Mouse (Mus musculus) spleen, adult 12 weeks (tissue): ENCODE results near the gene Ect2l.

ENCODE experiments used
- DNase-seq: peaks from one replicate; pipeline ENCODE4 v3.0.0; 2022; ENCODE audit warnings: low spot score

The Ect2l gene

DNA sequence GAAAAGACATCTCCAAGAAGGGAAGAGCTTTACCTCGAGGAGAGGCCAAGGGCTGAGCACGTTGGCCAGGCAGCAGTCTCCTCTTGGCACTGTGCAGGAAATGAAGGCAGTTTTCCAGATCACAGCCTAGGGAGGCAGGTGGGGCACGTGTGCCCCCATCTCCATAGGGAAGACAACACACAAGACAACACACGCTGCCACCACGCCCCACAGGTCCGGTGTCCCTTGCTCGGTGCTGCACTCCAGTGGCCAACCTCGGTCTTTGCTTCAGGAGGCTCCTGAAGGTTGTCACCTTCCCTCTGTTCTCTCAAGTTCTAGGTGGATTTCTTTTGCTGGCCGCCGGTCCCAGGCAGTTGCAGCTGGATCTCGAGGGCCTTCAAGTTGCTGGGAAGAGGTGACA is at the start of gene Ect2l:
TSS of gene Ect2l (minus strand) at position 165 of the 400 bp plus-strand sequence.
- DNase-seq = no peak

DNA sequence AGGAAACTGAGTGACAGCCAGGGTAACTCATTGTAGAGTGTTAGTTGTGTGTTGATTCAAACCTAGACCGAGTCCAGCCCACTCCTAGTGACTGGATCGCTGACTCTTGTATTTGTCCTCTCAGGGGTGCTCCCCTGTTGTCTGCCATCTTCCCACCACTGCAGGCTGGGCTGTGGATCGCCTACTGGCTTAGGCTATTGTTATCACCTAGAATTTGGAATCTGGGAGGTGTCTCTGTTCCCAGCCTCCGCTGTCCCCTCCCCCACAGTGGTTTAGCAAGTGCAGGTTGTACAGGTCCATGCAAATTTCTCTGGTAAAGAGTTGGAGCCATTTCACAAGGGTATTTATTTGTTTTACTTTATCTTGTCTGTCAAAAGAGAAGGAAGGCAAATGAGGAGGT is 40.7 kb upstream of the Ect2l start:
- DNase-seq = no peak

DNA sequence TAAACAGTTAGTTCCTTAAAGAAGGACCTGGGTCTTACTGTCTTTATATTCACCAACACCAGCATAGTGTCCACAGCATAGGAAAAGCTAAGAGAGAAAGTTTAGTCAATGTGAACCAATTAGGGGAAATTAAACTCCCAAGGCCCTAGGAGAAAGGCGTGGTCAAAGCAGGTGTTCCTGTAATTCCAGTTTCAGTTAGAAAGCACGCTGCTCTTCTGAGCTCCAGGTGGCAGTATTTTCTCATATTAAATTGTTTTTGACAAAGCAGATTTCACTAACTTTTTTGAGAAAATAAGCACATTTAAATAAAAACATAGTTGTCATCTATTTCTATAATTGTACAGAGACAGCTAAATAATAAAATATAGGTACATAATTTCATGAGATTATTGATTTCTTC is 32.9 kb upstream of the Ect2l start:
- DNase-seq = no peak

DNA sequence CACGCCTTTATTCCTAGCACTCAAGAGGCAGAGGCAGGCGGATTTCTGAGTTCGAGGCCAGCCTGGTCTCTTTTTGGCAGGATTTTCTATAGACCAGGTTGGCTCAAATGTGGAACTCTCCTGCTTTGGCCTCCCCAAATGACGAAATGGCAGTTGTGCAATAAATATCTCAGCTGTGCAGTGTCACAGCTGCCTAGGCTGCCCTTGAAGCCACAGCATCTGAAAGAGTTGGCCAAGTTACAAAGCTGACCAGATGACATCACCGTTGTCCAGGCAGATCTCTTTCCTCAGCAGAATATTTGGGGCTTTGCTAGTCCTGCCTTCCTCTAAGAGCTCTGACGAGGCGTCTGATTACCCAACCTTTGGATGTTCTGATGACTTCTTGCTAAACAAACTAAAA is 26.5 kb upstream of the Ect2l start:
- DNase-seq = no peak

DNA sequence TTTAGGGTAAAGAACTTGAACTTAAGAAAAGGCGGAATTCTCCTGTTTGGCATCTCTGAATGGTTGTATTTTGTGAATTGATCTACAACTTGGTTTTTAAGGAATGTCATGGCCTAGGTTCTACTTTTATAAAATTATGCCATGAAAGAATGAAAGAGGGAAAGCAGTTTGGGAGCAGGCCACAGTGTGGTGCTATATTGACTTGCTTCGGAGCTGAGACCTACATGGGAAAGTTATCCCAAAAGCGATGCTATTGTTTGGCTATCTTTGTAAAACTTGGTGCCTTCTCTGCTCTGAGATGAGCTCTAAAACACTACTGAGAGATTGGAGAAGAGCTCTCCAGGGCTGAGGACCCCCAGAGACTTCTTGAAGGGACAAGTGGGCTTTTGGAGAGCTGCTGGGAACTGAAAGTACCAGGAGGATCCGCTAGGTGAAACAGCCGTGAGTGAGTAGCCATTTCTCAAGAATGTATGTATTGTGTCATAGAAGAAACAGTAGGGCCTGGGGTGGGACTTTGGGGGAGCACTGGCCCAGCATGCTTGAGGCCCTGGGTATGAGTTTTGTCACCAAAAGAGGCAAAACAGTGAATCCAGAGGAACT is 25.7 kb upstream of the Ect2l start:
- DNase-seq = no peak

DNA sequence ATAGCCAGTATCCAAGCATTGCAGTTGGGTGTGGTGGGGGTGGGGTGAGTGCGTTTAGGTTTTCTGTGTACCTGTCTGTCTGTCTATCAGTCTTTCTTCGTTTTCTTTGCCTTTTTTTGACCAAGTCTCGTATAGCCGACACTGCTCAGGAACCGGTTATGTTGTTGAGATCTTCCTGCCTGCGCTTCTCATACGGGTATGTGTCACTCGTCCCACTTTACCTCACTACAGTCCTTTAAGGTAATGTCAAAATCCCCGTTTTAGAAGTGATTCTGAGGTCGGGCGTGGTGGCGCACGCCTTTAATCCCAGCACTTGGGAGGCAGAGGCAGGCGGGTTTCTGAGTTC is 24.7 kb upstream of the Ect2l start:
- peak; percentile 8 for DNase-seq

DNA sequence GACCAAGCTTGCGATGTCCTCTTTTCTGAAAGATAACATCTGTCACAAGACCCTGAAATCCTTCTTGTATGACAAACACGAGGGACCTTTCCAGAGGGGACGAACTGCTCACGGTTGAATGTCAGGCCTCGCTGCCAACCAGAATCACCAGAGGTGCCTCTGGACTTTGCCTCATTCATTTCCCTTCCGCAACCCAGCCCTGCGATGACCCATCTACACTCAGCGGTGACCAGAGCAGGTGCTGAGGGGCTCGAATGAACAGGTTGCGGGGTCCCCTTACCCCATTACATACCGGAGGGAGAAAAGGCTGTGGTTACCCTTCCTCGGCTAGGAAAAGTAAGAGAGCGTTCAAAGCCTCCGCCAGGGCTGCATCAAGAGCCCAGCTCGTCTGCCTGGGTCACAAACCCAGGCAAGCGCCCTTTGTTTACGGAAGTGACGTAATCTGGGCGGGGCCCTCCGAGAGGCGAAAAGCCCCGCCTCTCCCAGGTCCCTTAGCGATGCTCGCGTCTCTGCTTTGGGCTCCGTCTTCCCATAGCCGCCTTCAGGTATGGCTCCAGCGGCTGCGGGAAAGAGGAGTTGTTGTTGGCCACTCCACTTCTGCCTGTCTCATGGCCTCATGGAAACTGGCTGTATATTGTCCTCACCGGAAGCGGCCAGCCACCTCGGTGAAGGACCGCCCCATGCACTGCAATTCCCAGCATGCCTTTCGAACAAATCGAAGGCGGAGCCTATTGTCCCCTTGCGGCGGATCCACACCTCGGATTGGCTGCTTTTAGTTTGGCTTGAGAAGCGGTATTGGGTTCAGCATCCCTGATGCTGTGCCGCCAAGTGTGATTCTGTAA is 24.1 kb upstream of the Ect2l start, which contains the start of gene Ccdc28a:
TSS of gene Ccdc28a (minus strand) at position 439 of the 842 bp plus-strand sequence.
- DNase-seq = peak; percentile 92

DNA sequence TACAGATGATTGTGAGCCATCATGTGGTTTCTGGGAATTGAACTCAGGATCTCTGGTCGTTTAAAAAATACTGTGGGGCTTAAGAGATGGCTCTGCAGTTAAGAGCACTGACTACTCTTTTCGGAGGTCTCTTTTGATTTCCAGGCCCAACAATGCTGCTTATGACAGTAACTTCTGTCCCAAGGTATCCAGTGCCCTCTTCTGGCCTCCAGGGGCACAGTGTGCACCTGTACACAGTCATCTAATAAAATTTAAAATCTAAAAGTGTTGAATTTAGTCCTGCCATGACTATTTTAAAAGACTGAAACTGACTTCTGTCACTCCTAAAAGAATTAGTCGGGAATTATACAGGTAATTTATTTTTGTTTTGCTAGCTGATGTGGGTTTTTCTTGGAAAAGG is 23.2 kb upstream of the Ect2l start:
- DNase-seq = no peak

DNA sequence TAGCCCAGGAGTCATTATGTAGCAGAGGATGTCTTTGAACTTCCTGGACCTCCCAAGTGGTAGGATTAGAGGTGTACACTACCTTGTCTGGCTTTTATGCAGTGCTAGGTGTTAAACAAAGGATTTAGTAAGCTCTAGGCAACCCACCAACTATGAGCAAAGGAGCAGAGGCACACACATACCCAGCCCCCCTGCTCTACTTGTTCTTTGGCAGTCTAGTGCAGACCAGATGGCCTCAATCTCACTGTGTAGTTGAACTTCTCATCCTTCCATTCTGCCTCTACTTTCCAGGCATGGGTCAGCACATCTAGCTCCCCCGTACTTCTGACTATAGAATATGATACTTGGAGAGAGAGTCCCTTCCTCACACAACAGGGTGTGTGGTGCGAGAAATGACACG is 13.7 kb upstream of the Ect2l start:
- DNase-seq = no peak

DNA sequence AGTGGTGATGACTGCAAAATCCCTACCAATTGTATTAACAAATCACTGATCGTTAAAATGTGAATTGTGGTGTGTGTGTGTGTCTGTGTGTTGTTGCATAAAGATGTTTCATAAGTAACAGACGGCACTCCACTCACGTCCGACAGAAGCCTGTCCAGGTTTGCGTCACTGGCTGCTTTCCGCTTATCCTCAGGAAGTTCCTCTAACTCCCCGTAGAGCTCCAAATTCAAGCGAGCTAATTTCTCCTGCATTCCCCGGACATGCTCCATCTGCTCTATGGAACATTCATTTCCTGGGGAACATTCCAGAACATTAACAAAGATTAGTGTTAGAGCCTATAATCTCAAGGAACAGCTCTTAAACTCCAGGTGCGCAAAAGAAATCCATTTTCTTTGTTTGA is 8.7 kb upstream of the Ect2l start:
- DNase-seq = no peak

DNA sequence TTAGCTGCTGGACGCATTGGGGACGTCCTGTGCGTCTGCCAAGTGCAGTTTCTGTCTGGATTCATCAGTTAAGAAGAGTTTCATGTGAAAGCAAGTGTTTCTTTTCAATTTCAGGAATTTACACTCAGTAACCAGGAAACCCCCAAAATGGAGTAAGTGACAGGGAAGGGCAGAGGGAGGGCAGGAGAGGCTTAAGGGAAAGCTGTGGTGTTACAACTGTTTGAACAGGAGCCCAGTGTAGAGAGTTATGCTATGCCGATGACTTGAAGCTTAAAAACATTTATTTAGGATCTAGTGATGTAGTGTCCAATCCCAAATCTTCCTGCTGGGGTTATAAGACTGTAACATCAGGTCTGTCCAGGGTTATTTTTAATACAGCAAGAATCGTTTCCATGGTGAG is 3.4 kb upstream of the Ect2l start:
- DNase-seq = no peak

DNA sequence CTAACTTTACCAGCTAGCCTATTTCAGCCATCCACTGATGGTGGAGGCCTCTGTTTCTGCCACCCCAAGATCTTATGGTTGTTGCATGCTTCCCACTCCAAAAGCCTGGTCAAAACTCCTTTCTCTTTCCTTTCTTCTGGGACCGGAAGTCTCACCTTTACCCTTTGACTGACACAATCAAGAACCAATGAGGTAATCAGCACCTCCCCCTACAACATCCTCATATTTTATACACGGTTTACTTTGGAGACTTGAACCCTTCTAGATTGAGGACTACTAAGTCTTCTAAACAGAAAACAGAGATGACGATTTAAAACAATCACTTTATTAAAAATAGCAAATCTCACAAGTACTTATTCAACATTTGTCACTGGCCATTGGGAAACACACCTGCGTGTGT is 2.7 kb upstream of the Ect2l start:
- no peak for DNase-seq

DNA sequence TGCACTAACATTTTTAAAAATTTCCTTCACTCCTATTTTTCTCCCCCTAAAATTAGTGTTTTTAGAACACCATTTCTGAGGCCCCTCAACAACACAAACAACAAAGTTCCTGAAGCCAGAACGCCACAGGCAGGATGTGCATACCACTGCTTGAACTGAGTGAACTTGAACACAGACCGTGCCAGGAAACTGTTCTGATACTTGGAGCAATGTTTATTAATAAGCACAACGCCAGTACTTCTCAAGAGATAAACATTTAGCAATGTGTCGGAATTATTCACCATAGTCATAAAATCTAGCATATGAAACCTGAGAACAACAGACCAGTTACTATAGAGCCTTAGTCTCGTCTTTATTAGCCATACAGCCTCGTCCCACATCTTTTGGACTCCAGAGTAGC is 571 bp downstream of the Ect2l start:
- no peak for DNase-seq

DNA sequence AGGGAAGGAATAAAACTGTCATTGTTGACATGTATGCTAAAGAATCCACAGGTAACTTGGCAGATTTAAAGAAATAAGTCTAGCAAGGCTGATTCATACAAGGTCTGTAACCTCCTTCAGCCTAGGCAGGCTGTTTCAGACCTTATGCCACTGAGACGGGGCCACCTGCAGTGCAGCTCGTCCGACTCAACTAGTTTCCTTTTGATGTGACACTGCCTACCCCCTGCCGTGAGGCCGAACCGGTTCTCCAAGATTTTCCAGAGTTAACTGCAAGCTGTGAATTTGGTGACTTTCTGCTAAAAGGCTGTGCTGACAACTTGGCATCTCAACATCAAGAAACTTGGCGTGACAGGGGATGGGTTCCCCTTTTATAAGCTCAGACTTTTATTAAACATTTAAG is 6.6 kb downstream of the Ect2l start:
- no peak for DNase-seq

DNA sequence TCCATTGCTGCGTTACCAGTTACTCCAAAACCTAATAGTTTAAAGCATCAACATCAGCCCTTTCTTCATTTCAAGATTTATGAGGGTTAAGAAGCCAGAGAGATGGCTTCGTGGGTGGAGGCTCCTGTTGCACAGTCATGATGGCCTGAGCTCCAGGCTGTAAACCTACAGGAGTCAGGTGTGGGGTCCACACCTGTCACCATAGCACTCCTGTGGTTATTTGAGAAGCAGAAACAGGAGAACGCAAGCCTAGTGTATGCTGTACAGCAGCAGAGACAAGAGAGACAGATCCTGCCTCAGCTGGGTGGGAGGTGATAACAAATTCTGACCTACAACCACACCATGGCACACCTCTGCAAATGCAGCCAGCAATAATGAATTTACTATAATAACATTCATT is 8.3 kb downstream of the Ect2l start:
- no peak for DNase-seq

DNA sequence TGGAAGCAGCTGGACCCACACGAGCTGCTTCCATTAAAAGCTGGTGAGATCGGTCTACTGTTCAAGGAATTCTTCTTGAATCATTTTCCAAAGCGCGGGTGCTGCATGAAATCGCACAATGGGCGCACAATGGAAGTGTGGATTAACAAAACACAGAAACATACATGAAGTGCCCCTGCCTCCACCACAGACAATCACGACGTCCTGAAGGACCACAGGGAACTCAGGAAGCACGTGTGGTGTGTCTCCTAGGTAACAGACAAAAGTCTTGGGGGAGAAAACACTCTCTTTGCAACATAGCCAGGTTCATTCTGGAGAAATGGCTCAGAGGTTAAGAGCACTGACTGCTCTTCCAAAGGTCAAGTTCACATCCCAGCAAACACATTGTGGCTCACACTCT is 10.0 kb downstream of the Ect2l start:
- DNase-seq = no peak

DNA sequence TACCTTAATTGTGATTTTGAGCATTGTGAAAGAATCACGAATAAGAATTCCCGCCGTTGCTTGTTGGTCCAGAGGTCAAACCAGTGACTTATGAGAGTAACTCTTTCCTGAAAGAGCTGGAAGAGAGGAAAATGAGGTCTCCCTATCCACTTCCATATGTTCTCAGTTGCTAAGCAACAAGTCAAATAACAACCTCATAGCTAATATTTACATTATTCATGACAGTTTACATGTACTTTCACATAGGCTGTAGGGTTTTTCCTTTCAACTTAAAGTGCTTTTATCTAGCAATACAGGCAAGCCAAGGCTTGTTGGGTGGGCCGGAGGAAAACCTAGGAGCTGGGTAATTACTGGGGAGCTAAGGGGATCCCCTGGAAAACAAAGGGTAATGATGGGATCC is 10.8 kb downstream of the Ect2l start:
- DNase-seq = no peak

DNA sequence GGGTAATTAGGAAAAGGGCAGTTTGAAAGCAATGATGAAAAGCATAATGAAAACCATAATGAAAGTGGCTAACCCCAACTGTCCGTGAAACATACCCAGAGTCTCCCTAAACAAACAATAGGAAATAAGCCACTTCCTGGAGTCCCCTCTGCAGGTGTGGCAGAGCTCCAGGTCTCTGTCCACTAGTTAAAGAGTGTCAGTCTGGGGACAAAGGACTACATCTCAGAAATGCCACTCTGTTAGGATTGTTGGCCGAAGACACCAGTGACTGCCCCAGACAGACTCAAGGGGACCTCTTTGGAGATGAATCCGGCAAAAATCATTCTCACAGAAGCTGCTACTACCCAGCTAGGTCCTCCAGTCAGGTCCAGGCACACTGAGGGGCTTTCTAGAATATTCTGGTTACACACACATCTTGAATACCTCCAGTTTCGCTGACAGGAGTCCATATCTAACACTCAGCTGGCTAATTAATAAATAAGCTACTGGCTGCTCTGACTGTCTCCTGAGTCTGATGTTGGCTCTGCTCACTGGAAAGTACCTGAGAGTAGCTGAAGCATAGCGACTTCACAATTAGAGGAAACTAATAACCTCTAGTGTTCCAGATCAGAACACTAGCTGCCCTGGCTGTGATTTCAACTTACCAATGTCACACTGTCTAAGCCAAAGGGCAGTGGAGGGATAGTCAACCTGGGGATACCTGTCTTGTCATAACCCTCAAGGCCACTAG is 12.2 kb downstream of the Ect2l start:
- DNase-seq = no peak

DNA sequence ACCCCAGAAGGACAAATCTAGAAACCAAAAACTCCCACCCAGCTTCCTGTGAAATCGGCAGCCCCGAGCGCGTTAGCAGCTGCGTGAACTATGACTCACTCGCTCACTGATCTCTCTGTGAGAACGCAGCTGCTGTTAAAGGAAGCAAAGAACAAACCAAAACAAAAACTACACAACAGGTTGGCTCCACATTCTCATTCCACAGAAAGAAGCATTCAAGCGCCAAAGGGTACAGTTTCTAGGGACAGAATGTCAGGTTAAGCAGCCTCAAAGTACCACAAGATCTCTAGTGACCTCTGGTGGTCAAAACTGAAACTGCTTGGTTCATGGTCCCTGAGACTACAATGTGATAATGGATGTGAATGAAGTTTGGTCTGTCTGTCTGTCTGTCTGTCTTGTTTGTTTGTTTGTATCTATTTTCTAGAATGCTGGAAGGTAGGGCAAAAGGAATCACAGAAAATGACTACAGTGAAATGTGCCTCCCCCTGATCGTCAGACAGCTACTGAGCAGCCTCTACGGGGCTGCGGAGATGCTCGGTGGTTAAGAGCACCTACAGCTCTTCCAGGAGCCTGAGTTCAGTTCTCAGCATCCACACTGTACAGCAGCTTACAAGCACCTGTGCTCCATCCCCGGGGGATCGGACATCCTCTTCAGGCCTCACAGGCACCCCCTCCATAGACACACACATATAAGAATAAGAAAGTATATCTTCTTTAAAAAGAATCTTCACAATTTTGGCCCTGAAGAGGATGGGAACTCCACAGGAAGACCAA is 13.3 kb downstream of the Ect2l start:
- DNase-seq = peak; percentile 34

DNA sequence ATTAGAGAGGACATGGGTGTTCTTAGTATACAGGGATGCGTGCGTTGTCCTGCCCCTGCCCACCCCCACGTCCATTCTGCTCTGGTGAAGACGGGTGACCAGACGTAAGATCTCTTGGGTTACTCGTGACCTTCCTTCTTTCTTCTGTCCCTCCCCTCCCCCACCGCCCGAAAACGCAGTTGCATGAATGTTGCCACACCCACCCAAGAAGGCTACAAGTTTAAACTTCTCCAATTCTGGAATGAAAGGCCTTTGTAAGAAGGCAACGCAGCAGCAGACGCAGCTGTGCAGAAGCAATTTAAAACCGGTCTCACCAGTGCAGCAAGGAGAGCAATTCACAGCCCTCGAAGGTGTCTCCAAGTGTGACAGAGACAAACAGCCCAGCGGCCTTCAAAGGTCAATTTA is 16.0 kb downstream of the Ect2l start:
- no peak for DNase-seq

DNA sequence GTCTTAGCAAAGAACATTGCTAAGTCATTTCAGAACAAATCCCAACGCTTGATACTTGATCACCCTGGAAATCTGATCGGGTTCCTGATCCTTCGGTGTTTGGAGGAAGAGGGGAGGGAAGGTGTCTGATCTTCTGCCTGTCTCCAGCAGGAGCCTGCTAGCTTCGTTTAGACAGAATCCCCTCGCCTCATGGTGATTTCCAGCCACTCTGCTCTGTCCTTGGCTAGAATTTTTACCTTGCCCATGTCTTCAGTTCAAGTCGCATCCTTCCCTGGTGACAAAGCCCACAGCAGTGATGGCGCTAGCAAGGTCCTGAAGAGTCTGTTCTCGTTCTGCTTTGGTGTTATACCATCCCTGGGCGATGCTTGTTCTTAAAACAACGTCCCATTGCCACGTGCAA is 16.5 kb downstream of the Ect2l start:
- no peak for DNase-seq

DNA sequence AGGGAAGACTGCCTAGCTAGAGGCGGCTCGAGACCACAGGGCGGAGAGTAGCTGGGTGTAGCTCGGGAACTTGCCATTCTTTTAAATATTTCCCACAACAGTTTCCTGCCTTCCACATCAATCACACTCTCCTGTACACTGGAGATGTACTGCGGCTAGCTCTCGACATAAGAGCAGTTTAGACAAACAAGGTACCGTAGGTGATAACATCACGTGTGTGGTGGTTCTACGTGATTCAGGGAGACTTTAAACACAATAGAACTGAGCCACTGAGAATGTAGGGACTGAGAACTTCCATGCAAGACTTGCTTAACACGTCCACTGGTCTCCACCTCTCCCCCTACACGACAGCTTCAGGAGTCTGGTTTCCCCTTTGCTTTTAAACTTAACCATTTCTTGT is 17.5 kb downstream of the Ect2l start:
- DNase-seq = no peak

DNA sequence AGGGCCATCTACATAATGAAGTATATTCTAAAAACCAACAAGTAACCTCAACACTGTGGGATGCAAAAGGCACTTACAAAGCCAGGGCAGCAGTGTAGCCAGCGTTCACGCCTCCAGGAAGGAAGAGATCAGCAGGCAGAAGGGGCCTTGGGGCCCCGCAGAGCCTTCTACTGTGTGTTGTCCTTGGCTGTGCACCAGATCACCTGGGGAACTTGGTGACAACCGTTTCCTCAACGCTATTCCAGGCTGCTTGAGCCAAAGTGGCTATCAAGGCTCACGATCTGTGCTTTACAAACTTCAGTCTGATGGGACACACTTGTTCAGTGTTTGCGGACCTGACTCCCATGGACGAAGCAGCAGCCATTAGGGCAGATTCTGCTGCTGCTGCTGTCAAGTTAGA is 19.0 kb downstream of the Ect2l start:
- DNase-seq = no peak
